In the genomic region with DNA sequence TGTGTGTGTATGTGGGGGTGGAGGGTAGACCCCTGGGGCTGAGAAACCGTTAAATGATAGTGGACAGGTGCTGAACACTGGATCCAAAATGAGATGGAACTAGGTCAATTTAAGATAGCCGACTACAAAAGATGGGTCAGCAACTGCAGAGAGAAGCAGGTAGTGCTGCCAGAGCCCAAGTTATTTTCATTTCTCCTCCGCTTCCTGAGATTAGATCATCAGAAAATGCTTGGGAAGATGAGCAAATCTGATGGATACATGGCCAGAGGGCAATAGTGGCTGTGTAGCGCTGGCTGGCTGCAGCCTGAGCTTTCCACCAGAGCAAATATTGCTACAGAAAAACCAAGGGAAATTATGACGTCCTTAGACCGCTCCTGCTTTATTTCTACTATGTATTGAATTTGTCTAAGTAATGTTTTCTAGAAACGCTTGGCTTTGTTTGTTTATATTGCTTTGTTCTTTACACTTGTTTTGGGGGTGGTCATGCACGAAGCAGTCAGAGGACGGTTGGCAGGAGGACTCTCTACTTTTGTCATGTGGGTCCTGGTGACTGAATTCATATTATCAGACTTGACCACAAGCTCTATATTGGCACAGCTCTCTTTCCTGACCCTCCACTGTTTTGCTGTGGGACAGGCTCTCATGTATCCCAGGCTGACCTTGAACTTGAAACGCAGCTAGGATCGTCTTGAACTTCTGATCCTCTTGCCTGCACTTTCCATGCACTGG, we compare ENCODE assay signal across 25 mouse cellular contexts.
DNase-seq lines count a peak whose midpoint lies in the region; ATAC-seq and TF ChIP-seq lines count a peak whose summit lies in the region.
"Had no signal": no experiment of that assay in that cellular context is flagged by ENCODE, and none has a peak within 500 bp of the region (broad histone marks: within the 10 kb centered on the region; RNA-seq: fewer than 3 reads in every experiment).

No protein-coding gene starts in this region.

- in situ Hi-C loops in ES-E14 (cut with MboI; ENCODE audit: low sequenced_read_pairs in 2 of 2, unreplicated experiment in 2 of 2), result no loop called here

- H3K36me3 ChIP-seq in ES-E14 (ENCODE audit: control insufficient read depth, insufficient read depth, low read length, poor library complexity, severe bottlenecking), result no peaks in the 10 kb centered on the region
- H3K36me3 ChIP-seq: embryonic facial prominence, embryonic 10.5 days; forebrain, embryonic 10.5 days; hindbrain, embryonic 13.5 days; limb, embryonic 10.5 days; liver, embryonic 15.5 days; lung, embryonic 15.5 days; neural tube, embryonic 15.5 days had no signal

- peak overlapping the region; percentile 30; the same call in 1 of the 2 replicates for H3K27ac ChIP-seq in ES-E14 (ENCODE audit: insufficient read depth, low read depth, low read length, poor library complexity, severe bottlenecking)
- H3K27ac ChIP-seq in cerebellum, adult 2 months (ENCODE audit: insufficient read depth, low read length), result peak overlapping the region; percentile 75
- H3K27ac ChIP-seq: embryonic facial prominence, embryonic 10.5 days; forebrain, embryonic 10.5 days; hindbrain, embryonic 13.5 days; limb, embryonic 10.5 days; liver, embryonic 15.5 days; lung, embryonic 15.5 days; neural tube, embryonic 15.5 days had no signal

- no peak for TF ChIP-seq CTCF in cerebellum, adult 2 months (IDR thresholded peaks at IDR 0.05; ENCODE audit: borderline replicate concordance, insufficient read depth, low read depth, low read length)

- H3K27me3 ChIP-seq in cerebellum, adult 2 months (ENCODE audit: control insufficient read depth, insufficient read depth, low read length), result no peaks in the 10 kb centered on the region
- H3K27me3 ChIP-seq: CH12.LX; hindbrain, embryonic 13.5 days; liver, embryonic 15.5 days; lung, embryonic 15.5 days; neural tube, embryonic 15.5 days had no signal

- DNase-seq in frontal cortex, postnatal 10 days (ENCODE audit: low spot score in 2 of 2), result no peak
- no peak for DNase-seq in ES-E14 (ENCODE audit: low read depth, low spot score)
- DNase-seq in cerebellum, adult 2 months, result peak in 1 of 2 experiments; percentile 83
- DNase-seq in cerebellum, postnatal 36 days, result peak; percentile 39 to 45
- DNase-seq in right cerebral cortex, postnatal 25 days, result no peak
- DNase-seq: adrenal gland, postnatal 14 days; B cell, adult 2 months; gastrocnemius, postnatal 36 days; kidney, adult 18-20 months; kidney, postnatal 10 days; liver; lung, postnatal 36 days; right cerebral cortex, postnatal 14 days; spleen, adult 18-20 months had no signal

- no peak overlapping the region for H3K9ac ChIP-seq in ES-E14 (ENCODE audit: insufficient read depth, low read depth, low read length, poor library complexity, severe bottlenecking)
- H3K9ac ChIP-seq: hindbrain, embryonic 13.5 days; liver, embryonic 15.5 days; lung, embryonic 15.5 days; neural tube, embryonic 15.5 days had no signal

- ATAC-seq in frontal cortex, adult (ENCODE audit: low TSS enrichment), result peak; percentile 38; the same call in 1 of the 2 replicates
- no peak for ATAC-seq in megakaryocyte, adult 5-6 weeks (ENCODE audit: poor library complexity, severe bottlenecking)
- ATAC-seq: forebrain, embryonic 16.5 days had no signal

- 40% methylated on average over 11 of the region's 11 CpGs for WGBS in cerebellum, adult 2 months

- no peak overlapping the region for H3K4me3 ChIP-seq in ES-E14 (ENCODE audit: insufficient read depth in 1 of 2, low read depth in 1 of 2, low read length in 2 of 2, poor library complexity in 1 of 2, severe bottlenecking in 1 of 2)
- no peak overlapping the region for H3K4me3 ChIP-seq in cerebellum, adult 2 months (replicated peaks; ENCODE audit: insufficient read depth, low read depth, low read length)
- H3K4me3 ChIP-seq: embryonic facial prominence, embryonic 10.5 days; forebrain, embryonic 10.5 days; hindbrain, embryonic 13.5 days; limb, embryonic 10.5 days; liver, embryonic 15.5 days; lung, embryonic 15.5 days; neural tube, embryonic 15.5 days had no signal

- TF ChIP-seq POLR2A in cerebellum, adult 2 months (IDR thresholded peaks at IDR 0.05; ENCODE audit: borderline replicate concordance, insufficient read depth, low read length), result no peak

- H3K9me3 ChIP-seq in ES-E14 (ENCODE audit: control insufficient read depth, insufficient read depth, low read depth, low read length), result no peaks in the 10 kb centered on the region
- H3K9me3 ChIP-seq: embryonic facial prominence, embryonic 10.5 days; forebrain, embryonic 10.5 days; hindbrain, embryonic 13.5 days; limb, embryonic 10.5 days; liver, embryonic 15.5 days; lung, embryonic 15.5 days; neural tube, embryonic 15.5 days had no signal

- peaks cover 0 to 2% of the 10 kb centered on the region in 2 experiments; a peak in 1 of 4 replicates for H3K4me1 ChIP-seq in ES-E14 (ENCODE audit: control insufficient read depth in 2 of 2, insufficient read depth in 2 of 2, low read length in 2 of 2, poor library complexity in 1 of 2)
- H3K4me1 ChIP-seq in cerebellum, adult 2 months (ENCODE audit: control insufficient read depth, insufficient read depth, low read length), result peaks cover 32% of the 10 kb centered on the region
- H3K4me1 ChIP-seq: embryonic facial prominence, embryonic 10.5 days; forebrain, embryonic 10.5 days; hindbrain, embryonic 13.5 days; limb, embryonic 10.5 days; liver, embryonic 15.5 days; lung, embryonic 15.5 days; neural tube, embryonic 15.5 days had no signal

TF ChIP-seq in ES-E14, 5 proteins besides CTCF, POLR2A, EP300 and RAD21:
- no peak for TF ChIP-seq ZNF384 (IDR thresholded peaks at IDR 0.05; ENCODE audit: low read depth, low read length)
- no peak for TF ChIP-seq CHD2 (IDR thresholded peaks at IDR 0.05; ENCODE audit: low read depth, low read length)
- TF ChIP-seq HCFC1 (IDR thresholded peaks at IDR 0.05; ENCODE audit: borderline replicate concordance, insufficient read depth, low read length), result no peak
- TF ChIP-seq MAFK (IDR thresholded peaks at IDR 0.05; ENCODE audit: insufficient read depth, low read depth, low read length), result no peak
- no peak for TF ChIP-seq ZC3H11A (IDR thresholded peaks at IDR 0.05; ENCODE audit: borderline replicate concordance, low read depth, low read length)

Comparison
In these comparisons a context has a peak if more than half of its experiments do, and no peak if none do; other contexts are left out.
1. DNase-seq: peak in cerebellum, postnatal 36 days (2 of 2); none in frontal cortex, postnatal 10 days (0 of 2), ES-E14 (single experiment) and right cerebral cortex, postnatal 25 days (single experiment).